Mouse (Mus musculus) ES-CJ7 (cell line): ENCODE data around the gene Cox10.

ENCODE experiments used
- DNase-seq: peaks from one replicate; pipeline ENCODE4 v3.0.0; 2011; ENCODE audit warnings: low read depth, low spot score

Gene Cox10

DNA sequence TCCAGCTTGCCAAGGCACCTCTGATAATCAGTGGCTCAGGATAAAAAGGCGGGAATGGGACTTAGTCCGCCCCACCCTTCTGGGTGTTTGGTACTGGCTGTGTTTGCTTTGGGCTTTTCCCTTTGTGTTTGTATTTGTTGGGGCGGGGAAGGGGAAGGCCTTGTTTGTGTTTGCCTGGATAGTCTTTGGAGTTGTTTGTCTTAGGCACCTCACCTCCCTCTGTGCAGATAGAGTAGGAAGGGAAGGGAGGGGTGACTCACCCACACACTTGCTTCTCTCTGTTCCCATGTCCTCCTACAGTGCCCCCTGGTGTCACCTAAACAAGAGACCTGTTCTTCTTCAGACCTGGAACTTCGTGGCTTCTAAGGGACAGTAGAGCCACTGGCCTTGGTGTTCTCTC is 122.1 kb downstream of the Cox10 start:
- peak; percentile 90 for DNase-seq

GRCm38 (mm10) chr11:63956748-63957147 is 122.5 kb downstream of the Cox10 start:
- DNase-seq: peak; percentile 59

GRCm38 (mm10) chr11:63953887-63954286 is 125.4 kb downstream of the Cox10 start:
- no peak for DNase-seq

DNA sequence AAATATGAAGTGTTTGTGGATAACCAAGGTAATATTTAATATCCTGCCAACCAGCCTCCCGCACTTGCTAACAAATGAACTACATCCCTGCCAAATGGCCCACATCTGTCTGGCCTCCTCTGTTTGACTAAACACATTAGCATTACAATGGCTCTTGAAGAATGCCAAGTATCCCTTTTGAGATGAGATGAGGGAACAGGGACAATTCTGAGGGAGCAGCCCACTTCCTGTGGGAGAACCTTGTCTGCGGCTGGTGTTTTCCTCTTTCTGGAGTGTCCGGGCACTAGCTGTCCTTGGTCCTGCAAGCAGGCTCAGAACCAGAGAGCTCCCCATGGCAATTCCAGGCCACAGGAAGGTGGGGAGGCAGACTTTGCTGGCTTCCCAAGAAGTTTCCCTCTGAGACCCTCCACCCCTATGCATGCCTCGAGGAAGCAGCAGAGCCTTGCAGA is 126.5 kb downstream of the Cox10 start:
- peak; percentile 91 for DNase-seq

DNA sequence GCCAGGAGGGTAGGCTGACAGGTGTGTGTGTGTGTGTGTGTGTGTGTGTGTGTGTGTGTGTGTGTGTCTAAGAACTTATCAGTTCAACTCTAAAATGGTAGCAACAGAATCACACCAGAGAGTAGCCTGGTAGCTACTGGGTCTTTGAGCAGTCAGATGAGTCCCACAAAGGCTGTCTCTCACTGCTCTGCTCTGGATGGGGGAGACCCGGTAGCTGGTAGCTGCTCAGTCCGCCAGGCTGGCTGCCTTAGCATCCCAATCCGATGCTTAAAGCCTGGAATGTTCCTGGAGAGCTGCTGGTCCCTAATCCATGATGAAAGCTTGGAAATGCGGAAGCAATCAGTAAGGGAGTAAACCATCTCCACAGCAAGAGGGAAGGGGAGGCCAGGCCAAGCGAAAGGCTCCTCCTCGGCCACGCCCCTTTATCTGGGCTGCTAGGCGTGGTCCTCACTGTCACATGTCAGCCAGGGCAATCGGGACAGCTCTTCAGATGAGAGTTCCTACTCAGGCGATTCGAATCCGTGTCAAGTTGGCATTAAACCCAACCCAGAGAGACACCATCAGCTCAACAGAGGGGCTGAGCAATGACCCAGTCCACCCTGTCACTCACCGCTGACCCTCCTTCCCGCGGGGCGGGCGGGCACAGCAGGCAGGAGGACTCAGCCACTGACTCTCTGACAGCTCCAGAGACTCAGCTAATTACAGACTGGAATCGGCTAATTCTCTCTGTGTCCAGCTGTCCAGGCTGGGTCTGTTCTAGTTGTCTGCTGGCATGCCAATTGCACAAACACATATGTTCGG is 127.2 kb downstream of the Cox10 start:
- DNase-seq: peak; percentile 86

DNA sequence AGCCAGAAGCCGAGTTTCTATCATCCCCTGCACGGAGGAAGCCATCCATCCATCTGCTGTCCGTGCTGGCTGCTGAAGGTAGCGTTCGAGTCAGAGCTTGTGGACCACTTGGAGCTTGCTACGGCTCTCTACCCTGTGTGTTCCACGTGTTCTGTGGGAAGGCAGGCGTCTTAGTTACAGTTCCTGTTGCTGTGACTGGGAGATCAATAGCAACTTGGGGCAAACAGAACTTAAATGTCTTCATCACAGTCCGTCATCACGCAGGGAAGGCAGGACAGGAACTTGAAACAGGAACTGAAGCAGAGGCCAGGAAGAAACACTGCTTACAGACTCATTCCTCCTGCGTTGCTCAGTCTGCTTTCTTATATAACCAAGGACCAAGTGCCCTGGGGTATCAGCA is 130.9 kb downstream of the Cox10 start:
- DNase-seq: no peak

GRCm38 (mm10) chr11:63947024-63947423 is 132.2 kb downstream of the Cox10 start:
- no peak for DNase-seq

- no peak for DNase-seq
Measured at GRCm38 (mm10) chr11:63943947-63944346, 135.3 kb downstream of the Cox10 start.

- DNase-seq: no peak
Measured at GRCm38 (mm10) chr11:63943268-63943890, 135.9 kb downstream of the Cox10 start.

DNA sequence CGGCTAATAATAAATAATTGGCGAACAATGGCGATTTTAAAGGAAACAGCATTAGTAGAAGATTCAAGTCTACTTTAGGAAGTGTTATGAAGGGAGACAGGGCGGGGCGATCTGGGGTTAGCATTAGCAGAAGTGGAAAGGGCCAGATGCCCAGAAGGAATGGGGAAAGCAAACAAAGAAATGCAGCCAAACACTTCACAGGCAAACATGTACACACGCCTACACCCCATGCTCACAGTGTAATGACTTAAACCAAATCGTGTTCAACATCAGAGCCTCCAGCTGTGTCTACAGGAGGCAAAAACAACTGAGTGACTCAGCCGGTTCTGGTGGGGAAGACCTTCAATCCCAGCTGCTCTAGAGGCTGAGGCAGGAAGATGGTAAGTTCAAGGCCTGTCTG is 137.1 kb downstream of the Cox10 start:
- no peak for DNase-seq

GRCm38 (mm10) chr11:63936641-63937040 is 142.6 kb downstream of the Cox10 start:
- peak; percentile 51 for DNase-seq

DNA sequence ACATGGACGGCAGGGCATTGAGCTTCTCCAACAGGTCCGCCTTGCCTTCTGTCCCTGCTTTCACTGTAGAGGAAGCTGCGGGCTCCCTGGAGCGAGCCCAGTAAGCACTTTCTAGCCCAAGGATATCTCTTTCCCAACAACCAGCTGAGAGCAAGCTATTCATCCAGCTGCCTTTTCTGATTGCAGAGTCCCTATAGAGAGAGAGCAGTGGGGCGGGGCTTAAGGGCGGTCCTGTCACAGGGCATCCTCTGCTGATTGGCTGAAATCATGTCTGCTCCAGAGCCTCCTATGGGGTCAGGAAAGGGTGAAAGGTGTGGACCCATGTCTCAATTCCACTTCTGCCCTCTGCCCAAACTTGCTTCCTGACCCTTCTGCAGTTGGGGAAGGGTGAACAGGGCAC is 152.4 kb downstream of the Cox10 start:
- peak; percentile 85 for DNase-seq

DNA sequence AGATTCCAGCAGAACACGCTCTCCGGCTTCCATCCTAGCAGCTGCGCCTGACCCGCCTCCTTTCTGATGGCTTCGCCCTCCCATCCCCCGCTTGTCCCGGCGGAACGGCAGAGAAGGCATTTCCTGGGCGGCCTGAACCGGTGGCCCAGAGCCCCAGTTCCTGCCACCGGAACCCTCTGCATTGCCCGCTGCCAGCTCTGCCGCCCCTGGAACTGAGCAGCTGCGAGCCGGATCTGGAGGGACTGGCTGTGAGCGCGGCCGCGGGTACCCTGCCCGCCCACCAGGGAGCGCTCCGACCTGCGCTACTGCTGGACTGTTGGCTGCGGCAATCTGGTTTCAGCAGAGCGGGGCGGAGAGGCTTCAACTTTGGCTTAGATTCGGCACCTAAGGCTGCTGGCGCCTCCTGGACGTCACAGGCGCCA is 154.1 kb downstream of the Cox10 start:
- DNase-seq: peak; percentile 85

- peak; percentile 85 for DNase-seq
Measured at GRCm38 (mm10) chr11:63924286-63924930, 154.9 kb downstream of the Cox10 start.

- peak; percentile 14 for DNase-seq
Measured at GRCm38 (mm10) chr11:63923386-63923785, 155.9 kb downstream of the Cox10 start.

DNA sequence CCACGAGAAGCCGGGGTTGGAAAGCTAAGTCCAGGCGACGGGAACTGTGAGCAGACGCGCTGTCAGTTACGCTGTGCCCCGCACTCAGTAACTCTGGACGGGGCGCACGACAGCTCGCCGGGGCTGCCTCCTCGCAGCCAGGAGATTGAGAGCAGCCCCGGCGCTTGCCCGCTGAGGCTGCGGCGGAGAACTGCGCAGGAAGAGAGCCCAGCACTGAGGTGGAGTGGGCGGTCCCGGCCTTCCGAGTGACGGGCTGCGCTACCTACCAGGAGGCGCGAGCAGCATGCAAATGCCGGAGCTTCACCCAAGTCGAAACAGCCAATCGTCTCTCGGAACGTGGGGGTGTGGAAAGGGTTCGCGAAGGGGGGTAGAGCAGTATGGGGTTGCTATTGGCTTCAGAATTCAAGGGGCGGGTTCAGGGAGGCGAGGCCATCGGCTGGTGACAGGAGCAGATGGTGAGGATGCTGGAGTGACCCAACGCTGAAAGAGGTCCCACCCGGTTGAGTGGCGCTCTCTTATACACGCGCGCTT is 157.1 kb downstream of the Cox10 start, which contains the start of gene Hs3st3b1:
TSS of gene Hs3st3b1 (minus strand) at position 200 of the 531 bp plus-strand sequence.
- DNase-seq: peak; percentile 99

- peak; percentile 10 for DNase-seq
Measured at GRCm38 (mm10) chr11:63921044-63921951, 158.0 kb downstream of the Cox10 start.

DNA sequence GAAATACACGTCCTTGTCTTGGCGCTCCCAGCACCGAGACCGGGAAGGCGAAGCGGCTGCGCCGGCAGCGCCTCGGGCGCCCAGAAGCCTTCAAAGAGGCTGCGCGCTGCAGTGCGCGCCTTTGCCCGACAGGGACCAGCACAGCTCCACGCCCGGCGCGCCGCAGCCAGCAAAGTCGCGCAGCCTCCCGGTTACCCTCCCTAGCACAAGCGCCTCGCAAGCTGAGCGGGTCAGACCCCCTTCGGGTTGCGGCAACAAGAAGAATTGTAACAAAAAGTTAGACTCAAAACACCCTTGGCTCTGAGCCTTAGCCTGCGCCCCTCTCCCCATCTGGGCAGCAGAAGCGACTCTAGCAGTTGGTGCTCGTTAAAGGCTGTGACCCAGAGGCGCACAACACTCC is 158.7 kb downstream of the Cox10 start:
- DNase-seq: peak; percentile 82

DNA sequence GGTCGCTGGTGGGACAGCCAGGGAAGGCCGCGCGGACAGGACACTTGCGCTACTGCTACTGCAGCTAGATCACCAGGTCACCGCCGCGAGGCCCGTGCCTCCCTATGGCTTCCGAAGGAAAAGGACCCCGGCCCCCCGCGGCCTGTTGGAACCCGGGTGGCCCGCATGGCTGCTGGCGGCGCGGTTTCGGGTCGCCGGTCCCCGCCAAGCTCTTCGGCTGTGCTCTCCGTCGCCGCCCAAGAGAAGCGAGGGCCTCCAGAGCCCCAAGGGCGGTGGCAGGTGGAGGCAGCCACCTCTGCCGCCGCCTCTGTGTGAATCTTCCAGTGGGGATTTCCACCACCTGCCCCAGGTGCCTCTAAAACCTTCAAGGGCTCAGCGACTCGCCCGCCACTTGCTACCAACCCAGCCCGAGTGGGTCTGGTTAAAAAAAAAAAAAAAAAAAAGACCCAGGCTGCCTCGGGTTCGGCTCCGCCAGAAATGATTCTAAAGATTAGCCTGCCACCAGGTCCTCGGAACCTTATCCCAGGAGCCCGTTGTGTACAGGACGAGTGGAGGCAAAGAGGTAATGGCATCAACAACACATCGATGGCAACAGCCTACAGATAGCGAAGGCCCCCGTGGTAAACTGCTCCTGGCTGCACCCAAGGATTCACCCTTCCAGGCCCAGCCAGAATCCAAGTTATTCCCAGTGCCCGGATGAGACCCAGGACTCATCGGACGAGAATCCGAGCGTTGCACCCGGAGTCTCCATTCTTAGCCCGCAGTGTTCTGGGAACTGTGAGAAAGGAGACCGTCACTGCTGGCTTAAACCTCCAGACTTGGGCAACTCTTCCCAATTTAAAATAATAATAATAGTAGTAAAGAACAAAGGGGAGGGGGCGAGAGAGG is 159.8 kb downstream of the Cox10 start:
- DNase-seq: peak; percentile 24
